Mouse (Mus musculus) G1E (cell line): ENCODE measurements around the gene Fut7. TPM values are rescaled to one million over a fixed set of nuclear protein-coding genes. Genes with fewer than 3 reads are reported as not detected.
A peak's percentile ranks its signal among the peaks of the same experiment; 100 is the strongest.

Experiments used
- ATAC-seq: 2 replicates; pipeline ENCODE4 v1.8.0; 2016; ENCODE audit warnings: mild to moderate bottlenecking; ENCODE audit not compliant: insufficient number of reproducible peaks, poor library complexity, low FRiP score, severe bottlenecking; ENCODE audit errors: extremely low read depth
- DNase-seq: peaks from one replicate; pipeline ENCODE4 v3.0.0; 2012; ENCODE audit warnings: low spot score
- H3K27me3 ChIP-seq: 2 replicates; pipeline ENCODE4 v1.6.1; 2012; ENCODE audit warnings: mild to moderate bottlenecking, low read length, inconsistent platforms; ENCODE audit not compliant: insufficient read depth
- H3K36me3 ChIP-seq: replicated peaks from 2 replicates; pipeline ENCODE3; 2012; ENCODE audit warnings: mild to moderate bottlenecking, inconsistent platforms
- H3K4me1 ChIP-seq: 2 replicates; pipeline ENCODE4 v1.6.1; 2012; ENCODE audit warnings: low read depth, low read length, inconsistent platforms, mixed read lengths; ENCODE audit not compliant: insufficient read depth
- H3K4me3 ChIP-seq: 2 replicates; pipeline ENCODE4 v1.5.1; 2012; ENCODE audit warnings: low read depth, mild to moderate bottlenecking, inconsistent platforms, low read length, moderate library complexity, mixed read lengths
- H3K9me3 ChIP-seq: replicated peaks from 2 replicates; pipeline ENCODE4 v1.6.1; 2012; ENCODE audit warnings: inconsistent platforms
- CTCF ChIP-seq: IDR thresholded peaks from 2 replicates; pipeline ENCODE4 v1.5.1; 2012; ENCODE audit warnings: low read depth, low read length, inconsistent platforms, mixed read lengths
- GATA1 ChIP-seq: IDR thresholded peaks from 2 replicates; pipeline ENCODE4 v1.6.1; 2012; ENCODE audit warnings: borderline replicate concordance, low read length, inconsistent platforms, mixed read lengths
- GATA2 ChIP-seq: IDR thresholded peaks from 2 replicates; pipeline ENCODE4 v1.6.1; 2012; ENCODE audit warnings: low read depth, low read length, inconsistent platforms, borderline replicate concordance
- POLR2AphosphoS5 ChIP-seq: IDR thresholded peaks from 2 replicates; pipeline ENCODE4 v1.6.1; 2012; ENCODE audit warnings: low read depth, low read length, inconsistent platforms; ENCODE audit not compliant: insufficient replicate concordance
- TAL1 ChIP-seq: conservative IDR thresholded peaks from 2 replicates; pipeline ENCODE4 v1.6.1; 2012; ENCODE audit warnings: low read depth, low read length, inconsistent platforms, mixed read lengths
- polyA plus RNA-seq: library from polyadenylated mRNA; stranded (reverse); fragments of >175 nt; gene quantifications from 2 replicates; pipeline ENCODE4 v1.2.3, GENCODE M21; 2012
- total RNA-seq, 2 experiments: library from RNA; stranded (forward) in 1 of 2; stranded (reverse) in 1 of 2; fragments of 200-1000 nt in 1 of 2; fragments of >200 nt in 1 of 2; fragmentation: Nextera tagmentation in 1 of 2; gene quantifications; 2 replicates each; pipeline ENCODE4 v1.2.3; 2014 to 2017

Fut7 gene
- total and polyA plus RNA-seq, 3 experiments, result 0.22 TPM; not detected in 2

DNA sequence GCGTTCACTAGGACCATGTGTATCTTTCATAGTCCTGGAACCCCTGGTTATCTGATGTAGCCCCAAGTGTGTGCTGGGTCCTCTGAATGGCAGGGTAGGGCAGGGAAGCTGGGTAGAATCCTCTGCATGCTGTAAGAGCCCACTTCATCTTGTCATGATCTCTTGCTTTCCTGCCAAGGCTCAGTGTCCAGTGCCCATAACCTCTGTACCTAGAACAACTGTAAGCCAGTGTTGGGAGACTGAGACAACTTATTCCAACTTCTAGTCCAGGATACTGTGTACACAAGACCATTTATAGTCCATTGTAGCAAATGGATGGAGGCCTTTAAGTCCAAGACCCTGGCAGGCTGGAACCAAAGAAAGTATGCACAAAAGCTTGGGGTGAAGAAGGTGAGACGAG is 42.2 kb downstream of the Fut7 start:
- TF ChIP-seq CTCF (no peak), POLR2AphosphoS5 (no peak), GATA2 (no peak), TAL1 (no peak), GATA1 (no peak)
- DNase-seq (no peak), ATAC-seq (no peak)
- Histone ChIP-seq H3K4me3 (no peak overlapping the region; the same call in 1 of the 2 replicates), H3K27me3 (peaks cover 31% of the 10 kb centered on the region), H3K36me3 (no peaks in the 10 kb centered on the region), H3K4me1 (peaks cover 31% of the 10 kb centered on the region), H3K9me3 (no peaks in the 10 kb centered on the region)

DNA sequence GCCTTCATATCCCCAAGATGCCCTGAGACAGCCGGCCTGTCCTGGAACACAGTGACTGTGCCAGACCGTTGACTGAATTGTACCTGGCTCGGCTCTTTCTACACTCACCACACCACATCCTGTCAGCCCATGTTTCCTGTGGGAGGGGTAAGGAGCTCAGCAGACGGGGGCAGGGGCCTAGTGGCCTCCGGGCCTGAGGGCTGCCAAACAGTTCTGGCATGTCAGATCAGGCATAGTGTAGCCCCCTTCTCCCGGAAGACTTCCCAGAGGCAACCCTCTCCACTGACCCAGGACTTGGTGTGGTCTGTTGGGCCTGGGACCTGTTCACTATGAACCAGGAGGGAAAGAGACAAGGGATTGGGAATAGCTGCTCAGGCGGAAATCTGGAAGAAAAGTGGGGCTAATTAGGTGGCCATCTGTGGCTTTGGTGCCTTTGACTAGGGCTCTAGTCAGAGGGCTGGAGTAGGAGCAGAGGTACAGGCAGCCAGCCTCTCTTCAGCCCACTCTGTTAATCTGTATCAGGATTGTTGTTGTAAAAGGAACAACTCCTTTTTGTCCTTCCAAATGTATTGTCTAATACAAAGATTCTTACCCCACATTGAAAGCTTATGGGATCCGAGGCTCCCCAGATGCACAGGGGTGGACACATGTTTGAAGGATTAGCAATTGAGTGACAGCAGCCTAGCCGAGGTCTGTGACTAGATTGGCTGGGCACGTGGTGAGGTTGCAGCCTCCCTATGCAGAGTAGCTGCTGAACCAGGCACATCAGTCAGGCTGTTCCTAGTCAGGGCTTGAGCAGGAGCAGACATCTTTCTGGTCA is 43.0 kb downstream of the Fut7 start:
- DNase-seq (peak; percentile 71), ATAC-seq (no peak)
- H3K36me3 ChIP-seq, result no peaks in the 10 kb centered on the region
- H3K9me3 ChIP-seq, result no peaks in the 10 kb centered on the region
- peaks cover 24% of the 10 kb centered on the region for H3K4me1 ChIP-seq
- H3K4me3 ChIP-seq, result no peak overlapping the region; the same call in 1 of the 2 replicates
- no peak for TF ChIP-seq CTCF
- TF ChIP-seq GATA1, result no peak
- no peak for TF ChIP-seq POLR2AphosphoS5
- no peak for TF ChIP-seq TAL1
- H3K27me3 ChIP-seq, result peaks cover 34% of the 10 kb centered on the region

DNA sequence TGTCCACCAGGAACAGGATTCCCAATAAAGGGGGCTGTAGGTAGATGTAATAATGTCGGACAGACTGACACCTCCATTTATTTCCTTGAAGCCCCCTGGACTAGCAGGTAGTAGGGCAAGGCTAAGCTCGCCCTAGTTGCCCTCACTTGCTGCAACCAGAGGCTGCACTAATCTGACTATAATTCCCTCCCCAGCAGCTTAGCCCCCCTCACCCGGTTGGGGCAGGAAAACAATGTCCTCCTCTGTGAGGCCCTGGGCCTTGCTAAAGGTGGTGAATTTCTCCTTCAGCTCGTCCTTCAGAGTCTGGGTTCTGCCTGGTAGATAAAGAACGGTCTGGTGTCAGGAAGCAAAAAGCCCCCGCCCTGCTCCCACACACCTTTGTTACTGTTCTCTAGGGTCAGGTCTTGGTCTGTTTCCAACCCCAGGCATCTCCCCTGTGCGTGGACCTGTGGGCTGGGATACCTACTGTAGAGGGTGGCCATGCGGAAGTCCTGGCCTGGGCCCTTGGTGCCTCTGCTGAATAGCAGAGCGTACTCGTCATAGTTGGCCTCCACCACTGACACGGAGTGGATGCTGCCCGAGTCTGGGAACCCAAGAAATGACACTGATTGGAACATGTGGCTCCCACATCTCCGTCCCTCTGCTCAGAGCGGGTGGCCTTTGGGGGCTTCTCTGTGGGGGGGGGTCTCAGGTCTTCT is 44.7 kb downstream of the Fut7 start:
- Histone ChIP-seq H3K27me3 (peaks cover 47% of the 10 kb centered on the region), H3K4me1 (peaks cover 15% of the 10 kb centered on the region), H3K36me3 (no peaks in the 10 kb centered on the region), H3K9me3 (no peaks in the 10 kb centered on the region), H3K4me3 (no peak overlapping the region)
- TF ChIP-seq POLR2AphosphoS5 (no peak), CTCF (no peak), GATA2 (no peak), GATA1 (no peak), TAL1 (no peak)
- DNase-seq (no peak), ATAC-seq (no peak)

DNA sequence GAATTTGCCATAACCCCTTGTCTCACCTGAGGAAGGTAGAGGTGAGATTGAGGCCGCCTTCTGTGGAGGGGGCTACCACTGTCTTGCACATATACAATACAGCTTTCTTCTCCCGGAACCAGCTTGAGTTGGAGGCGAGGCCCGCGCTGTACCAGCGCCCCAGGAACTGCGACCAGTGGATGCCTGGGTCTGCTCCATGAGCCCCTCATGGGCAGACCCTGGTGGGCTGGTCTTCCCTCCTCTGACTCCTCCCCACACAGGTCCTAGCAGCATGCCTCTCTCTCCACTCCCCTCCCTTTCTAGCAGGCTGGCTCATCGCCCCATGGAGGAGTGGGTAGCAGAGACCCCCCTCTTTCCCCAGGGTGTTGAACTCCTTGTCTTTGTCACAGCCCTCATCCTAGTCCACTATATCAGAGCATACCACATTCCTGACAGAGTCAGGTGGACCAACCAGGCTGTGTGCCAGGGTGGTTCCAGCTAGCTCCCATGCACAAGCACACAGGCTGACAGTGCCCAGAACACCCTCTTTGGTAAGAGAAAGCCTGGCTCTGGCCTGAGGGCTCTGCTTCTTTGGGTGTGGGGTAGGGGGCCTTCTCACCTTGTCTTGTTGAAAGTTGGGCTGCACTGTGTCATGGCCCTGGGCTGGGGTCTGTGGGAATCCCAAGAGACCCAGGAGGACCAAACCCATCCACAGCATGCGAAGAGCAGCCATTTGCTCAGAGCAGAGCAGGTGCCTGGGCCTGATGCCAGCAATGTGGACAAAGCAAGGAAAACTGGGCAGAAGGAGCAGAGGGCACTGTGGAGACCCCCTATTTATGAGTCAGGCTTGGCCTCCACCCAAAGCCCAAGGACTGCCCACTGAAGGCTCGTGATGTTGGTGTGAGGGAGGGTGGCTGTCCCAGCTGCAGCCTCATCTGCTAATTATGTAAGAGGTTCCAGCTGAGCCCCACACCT is 46.2 kb downstream of the Fut7 start:
- H3K4me3 ChIP-seq, result no peak overlapping the region
- DNase-seq, result no peak
- H3K27me3 ChIP-seq, result peaks cover 61% of the 10 kb centered on the region

DNA sequence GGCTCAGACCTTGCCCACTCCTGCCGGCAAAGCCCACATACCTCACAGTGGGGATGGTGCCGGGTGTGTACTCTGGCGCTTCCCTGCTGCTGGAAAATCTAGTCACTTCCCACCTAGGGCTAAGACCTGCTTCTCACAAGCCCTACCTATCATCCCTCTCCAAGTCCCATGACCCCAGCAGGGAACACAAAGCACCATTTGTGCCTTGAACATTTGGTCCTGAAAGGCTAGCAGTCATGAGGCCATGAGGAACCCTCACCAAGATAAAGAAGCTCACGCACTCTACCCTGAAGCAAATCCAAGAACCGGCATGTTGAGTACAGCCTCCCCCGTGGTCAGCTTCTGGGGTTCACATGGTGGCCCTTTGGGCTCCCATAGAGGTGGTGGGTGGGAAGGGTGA is 46.9 kb downstream of the Fut7 start, which contains the start of gene Ptgds:
Gene Ptgds, minus strand, starts transcription at position 78 of the 400 bp plus-strand sequence.
- no peak for TF ChIP-seq POLR2AphosphoS5
- TF ChIP-seq GATA1, result no peak
- TF ChIP-seq GATA2, result no peak
- TF ChIP-seq TAL1, result no peak
- no peak for TF ChIP-seq CTCF
- DNase-seq, result no peak
- no peak for ATAC-seq
- no peaks in the 10 kb centered on the region for H3K9me3 ChIP-seq
- no peak within 1 kb of the TSS for H3K4me3 ChIP-seq
- no peaks in the 10 kb centered on the region for H3K36me3 ChIP-seq
- peaks cover 61% of the 10 kb centered on the region for H3K27me3 ChIP-seq
- H3K4me1 ChIP-seq, result peaks cover 12% of the 10 kb centered on the region

More for the DNA sequence above, 46.2 kb downstream of the Fut7 start:
- Histone ChIP-seq H3K36me3 (no peaks in the 10 kb centered on the region), H3K9me3 (no peaks in the 10 kb centered on the region), H3K4me1 (peaks cover 15% of the 10 kb centered on the region)
- TF ChIP-seq GATA1, result no peak
- TF ChIP-seq POLR2AphosphoS5, result no peak
- no peak for ATAC-seq

DNA sequence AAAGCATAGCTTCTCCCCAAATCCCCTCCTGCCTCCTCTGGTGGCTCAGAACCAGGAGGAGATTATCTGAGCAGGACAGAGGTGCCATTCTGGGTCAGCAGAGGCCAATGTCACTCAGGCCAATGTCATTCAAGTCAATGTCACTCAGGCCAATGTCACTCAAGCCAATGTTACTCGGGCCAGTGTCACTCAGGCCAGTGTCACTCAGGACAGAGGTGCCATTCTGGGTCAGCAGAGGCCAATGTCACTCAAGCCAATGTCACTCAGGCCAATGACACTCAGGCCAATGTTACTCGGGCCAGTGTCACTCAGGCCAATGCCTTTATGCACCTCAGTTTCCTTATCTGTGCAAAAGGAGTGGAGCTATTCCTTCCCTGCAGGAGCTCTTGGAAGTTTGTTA is 49.5 kb downstream of the Fut7 start:
- Histone ChIP-seq H3K9me3 (no peaks in the 10 kb centered on the region), H3K36me3 (no peaks in the 10 kb centered on the region), H3K4me1 (no peaks in the 10 kb centered on the region), H3K4me3 (no peak overlapping the region), H3K27me3 (peaks cover 75% of the 10 kb centered on the region)
- no peak for ATAC-seq
- TF ChIP-seq TAL1 (no peak), GATA2 (no peak), GATA1 (no peak), POLR2AphosphoS5 (no peak), CTCF (no peak)
- no peak for DNase-seq
